Mouse (Mus musculus): Measurements from ENCODE around the gene Aig1. TPM values are rescaled to one million over a fixed set of nuclear protein-coding genes. Genes with fewer than 3 reads are reported as not detected.

The Aig1 gene
- polyA plus RNA-seq, 1 experiment from 2014 or later = 30.7 TPM

DNA sequence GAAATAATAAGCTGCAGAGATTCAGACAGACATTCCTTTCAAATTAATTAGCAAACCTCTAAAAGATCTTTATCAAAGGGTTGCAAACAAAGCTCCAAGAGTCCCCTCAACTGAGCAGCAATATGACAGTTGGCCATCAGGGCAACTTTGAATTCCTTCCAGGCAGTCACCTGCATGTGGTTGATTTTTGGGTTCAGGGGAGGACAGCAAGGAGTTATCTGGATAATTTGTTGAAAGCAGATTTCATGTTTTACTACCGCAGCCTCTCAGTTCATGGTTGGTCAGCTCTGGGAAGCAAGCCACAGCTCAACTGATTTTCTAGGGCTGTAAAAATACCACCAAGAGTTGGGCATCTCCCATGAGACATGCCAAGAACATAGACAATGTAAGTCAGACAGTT lies 98.1 kb downstream of the Aig1 start:
- ATAC-seq (ENCODE audit: insufficient number of reproducible peaks, insufficient read depth, low FRiP score, low TSS enrichment, low read depth) = no peak

DNA sequence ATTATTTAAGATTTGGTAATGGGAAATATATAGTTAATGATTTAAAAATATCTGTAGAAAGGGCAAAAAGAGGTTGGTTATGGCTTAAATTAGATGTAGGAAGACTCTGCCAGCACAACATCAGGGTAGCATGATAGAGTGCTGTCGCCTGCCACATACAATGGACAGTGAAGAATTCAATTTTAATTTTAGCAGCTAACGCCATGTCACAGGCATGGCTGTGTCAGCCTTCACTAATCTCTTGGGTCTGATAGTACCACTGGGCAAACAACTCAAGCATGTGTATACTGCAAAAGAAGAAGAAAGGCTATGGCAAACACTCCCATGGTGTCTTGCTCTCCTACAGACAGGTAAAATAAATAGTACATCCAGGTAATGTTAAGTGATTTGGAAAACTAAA lies 99.0 kb downstream of the Aig1 start:
- H3K4me1 ChIP-seq = 0 out of 2 replicates have a peak, but pooled peaks cover 9% of the 10 kb centered on the region
- no peaks in the 10 kb centered on the region for H3K9me3 ChIP-seq
- no peak overlapping the region for H3K9ac ChIP-seq
- 95% methylated on average over 2 of the region's 2 CpGs for WGBS
- no peaks in the 10 kb centered on the region for H3K27me3 ChIP-seq
- H3K36me3 ChIP-seq = no peaks in the 10 kb centered on the region
- H3K4me2 ChIP-seq = no peak overlapping the region
- no peak overlapping the region for H3K27ac ChIP-seq
- no peak overlapping the region for H3K4me3 ChIP-seq
- no peak for ATAC-seq (ENCODE audit: insufficient number of reproducible peaks, insufficient read depth, low FRiP score, low TSS enrichment, low read depth)

More for the DNA sequence above, 98.1 kb downstream of the Aig1 start:
- H3K9me3 ChIP-seq = no peaks in the 10 kb centered on the region
- 0 out of 2 replicates have a peak, but pooled peaks cover 9% of the 10 kb centered on the region for H3K4me1 ChIP-seq
- WGBS = 59% methylated on average over 1 of the region's 1 CpGs
- H3K27ac ChIP-seq = no peak overlapping the region
- H3K9ac ChIP-seq = no peak overlapping the region
- no peak overlapping the region for H3K4me3 ChIP-seq
- no peaks in the 10 kb centered on the region for H3K27me3 ChIP-seq
- no peaks in the 10 kb centered on the region for H3K36me3 ChIP-seq
- no peak overlapping the region for H3K4me2 ChIP-seq

DNA sequence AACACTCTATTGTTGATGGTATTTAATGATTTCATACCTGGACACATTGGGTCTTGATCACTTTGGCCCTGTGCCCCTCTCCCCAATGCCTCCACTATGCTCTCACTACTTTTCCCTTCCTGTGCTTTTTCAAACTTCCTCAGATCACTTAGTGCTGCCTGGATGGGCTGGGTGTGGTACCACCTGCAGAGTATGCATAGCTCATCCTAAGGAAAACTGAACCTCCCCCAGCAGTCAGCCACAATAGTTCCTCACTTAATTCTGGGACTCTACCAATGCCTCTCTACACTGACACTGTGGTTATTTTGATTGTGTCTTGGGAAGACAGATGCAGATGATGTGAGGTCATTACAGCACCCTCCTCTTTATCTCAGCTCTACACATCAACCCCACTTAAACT lies 99.9 kb downstream of the Aig1 start:
- H3K4me2 ChIP-seq = no peak overlapping the region
- H3K27ac ChIP-seq = no peak overlapping the region
- H3K4me1 ChIP-seq = 0 out of 2 replicates have a peak, but pooled peaks cover 9% of the 10 kb centered on the region
- no peak overlapping the region for H3K9ac ChIP-seq
- ATAC-seq (ENCODE audit: insufficient number of reproducible peaks, insufficient read depth, low FRiP score, low TSS enrichment, low read depth) = no peak
- H3K4me3 ChIP-seq = no peak overlapping the region
- H3K27me3 ChIP-seq = no peaks in the 10 kb centered on the region
- no peaks in the 10 kb centered on the region for H3K36me3 ChIP-seq
- no peaks in the 10 kb centered on the region for H3K9me3 ChIP-seq

DNA sequence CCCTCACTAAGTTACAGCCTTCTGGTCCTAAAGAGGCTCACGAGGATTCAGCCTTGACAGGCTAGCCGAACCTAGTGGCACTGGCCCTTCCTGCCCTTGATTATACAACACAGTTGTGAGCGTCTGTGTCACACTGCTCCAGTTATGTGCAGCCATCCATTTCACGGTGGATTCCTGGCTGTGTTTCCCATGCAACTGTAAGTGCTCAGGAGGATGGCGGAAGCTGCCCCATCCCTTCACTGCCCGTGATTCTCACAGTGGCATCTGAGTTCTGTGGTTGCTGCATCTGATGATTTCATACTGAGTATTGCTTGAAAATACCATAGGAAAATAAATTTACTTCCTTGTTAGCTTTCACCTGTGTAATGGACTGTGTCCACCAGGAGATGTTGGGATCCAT lies 101.7 kb downstream of the Aig1 start:
- Histone ChIP-seq H3K27ac (no peak overlapping the region), H3K9ac (no peak overlapping the region), H3K36me3 (no peaks in the 10 kb centered on the region), H3K4me2 (no peak overlapping the region), H3K9me3 (no peaks in the 10 kb centered on the region), H3K27me3 (no peaks in the 10 kb centered on the region), H3K4me1 (0 out of 2 replicates have a peak, but pooled peaks cover 9% of the 10 kb centered on the region), H3K4me3 (no peak overlapping the region)
- no peak for ATAC-seq (ENCODE audit: insufficient number of reproducible peaks, insufficient read depth, low FRiP score, low TSS enrichment, low read depth)
- 75% methylated on average over 6 of the region's 6 CpGs for WGBS

DNA sequence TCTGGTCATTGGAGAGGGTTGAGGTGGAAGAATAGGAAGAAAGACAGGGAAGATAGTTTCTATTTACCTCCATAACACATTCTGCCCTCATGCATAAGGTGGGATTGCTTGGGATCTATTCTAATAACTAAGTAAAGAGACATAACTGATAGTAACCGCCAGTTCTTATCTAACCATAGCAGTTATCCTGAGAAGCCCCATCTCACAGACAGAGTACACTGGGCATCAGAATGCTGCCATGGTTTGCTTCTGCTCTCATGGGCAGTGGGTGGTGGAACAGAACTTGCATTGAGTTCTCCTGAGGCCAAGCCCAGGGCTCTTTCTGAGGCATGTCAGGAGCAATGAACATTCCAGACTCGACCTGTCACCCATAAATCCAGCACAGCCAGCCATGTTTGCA lies 105.6 kb downstream of the Aig1 start:
- Histone ChIP-seq H3K9ac (no peak overlapping the region), H3K4me3 (no peak overlapping the region), H3K27me3 (no peaks in the 10 kb centered on the region), H3K9me3 (no peaks in the 10 kb centered on the region), H3K27ac (no peak overlapping the region), H3K4me1 (no peaks in the 10 kb centered on the region), H3K36me3 (no peaks in the 10 kb centered on the region), H3K4me2 (no peak overlapping the region)
- no peak for ATAC-seq (ENCODE audit: insufficient number of reproducible peaks, insufficient read depth, low FRiP score, low TSS enrichment, low read depth)
- 72% methylated on average over 2 of the region's 2 CpGs for WGBS

DNA sequence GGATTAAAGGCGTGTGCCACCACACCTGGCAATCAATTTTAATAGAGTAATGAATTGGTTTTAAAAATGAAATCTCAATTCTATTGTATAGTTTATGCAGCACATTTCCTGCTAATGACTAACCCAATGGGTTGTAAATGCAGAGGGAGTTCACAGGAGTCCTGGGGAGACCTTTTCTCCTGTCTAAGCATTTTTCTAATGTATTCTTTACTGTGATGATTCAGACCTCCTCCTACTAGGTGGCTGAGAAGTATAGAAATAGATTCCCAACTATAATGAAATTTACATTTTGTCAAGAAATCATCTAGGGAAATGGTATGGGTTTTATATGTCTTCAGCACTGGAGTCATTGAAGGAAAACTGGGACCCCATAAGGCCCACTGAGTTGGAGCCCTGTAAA lies 114.1 kb downstream of the Aig1 start:
- no peak for ATAC-seq (ENCODE audit: insufficient number of reproducible peaks, insufficient read depth, low FRiP score, low TSS enrichment, low read depth)
- Histone ChIP-seq H3K27me3 (no peaks in the 10 kb centered on the region), H3K9ac (no peak overlapping the region), H3K27ac (no peak overlapping the region), H3K4me3 (no peak overlapping the region), H3K4me1 (no peaks in the 10 kb centered on the region), H3K4me2 (no peak overlapping the region), H3K9me3 (no peaks in the 10 kb centered on the region), H3K36me3 (no peaks in the 10 kb centered on the region)
- WGBS = 97% methylated on average over 1 of the region's 1 CpGs

DNA sequence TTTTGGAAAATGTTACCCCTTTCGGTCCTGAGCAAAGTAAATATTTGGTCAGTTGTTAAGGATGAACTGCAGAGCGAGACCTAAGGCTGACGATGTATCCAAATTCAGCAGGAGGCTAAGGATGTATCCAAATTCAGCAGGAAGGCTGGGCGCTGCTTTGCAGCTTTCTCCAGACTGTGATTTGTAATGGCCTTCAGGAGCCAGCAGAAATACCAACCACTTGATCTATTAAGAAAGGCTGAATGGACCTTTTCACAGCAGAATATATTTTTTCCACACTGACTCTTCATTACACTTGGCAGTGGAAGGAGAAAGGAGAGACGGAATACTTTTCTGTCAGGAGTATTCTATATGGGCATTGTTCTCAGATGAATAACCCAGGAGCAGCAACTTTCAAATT lies 115.0 kb downstream of the Aig1 start:
- H3K27ac ChIP-seq = no peak overlapping the region

DNA sequence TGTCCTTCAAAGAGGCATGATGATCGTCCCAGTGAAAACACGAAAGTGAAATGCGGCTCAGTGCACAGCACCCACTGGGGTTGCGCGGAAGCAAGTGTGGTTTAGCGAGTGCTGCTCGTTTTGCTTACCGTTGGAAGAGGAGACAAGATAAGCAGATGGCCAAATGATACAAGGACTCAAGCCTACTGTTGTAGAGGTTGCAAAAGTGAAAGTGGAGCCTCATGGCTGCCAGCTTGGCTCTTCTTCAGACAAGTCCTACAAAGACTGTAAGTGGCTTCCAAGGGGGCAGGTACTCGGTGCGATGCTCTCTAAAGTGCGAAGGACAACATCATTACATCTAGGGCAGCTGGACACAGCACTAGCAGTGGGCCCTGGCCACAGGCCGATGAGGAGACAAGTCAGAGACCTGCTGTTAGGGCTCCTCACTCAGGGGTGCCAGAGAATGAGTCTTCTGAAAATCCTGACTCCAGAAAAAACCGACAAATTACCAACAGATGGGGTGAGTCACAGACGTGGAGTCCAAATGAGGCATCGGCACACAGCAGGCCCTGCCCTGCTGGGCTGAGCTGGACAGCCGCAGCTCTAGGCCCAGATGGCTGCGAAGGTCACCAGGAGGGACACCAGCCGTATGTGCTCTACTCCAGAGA lies 129.2 kb downstream of the Aig1 start:
- Histone ChIP-seq H3K4me2 (no peak overlapping the region), H3K4me3 (no peak overlapping the region), H3K27ac (no peak overlapping the region), H3K9ac (no peak overlapping the region), H3K27me3 (no peaks in the 10 kb centered on the region), H3K4me1 (peaks cover 7% of the 10 kb centered on the region; the same call in 1 of the 2 replicates), H3K36me3 (no peaks in the 10 kb centered on the region), H3K9me3 (no peaks in the 10 kb centered on the region)
- 78% methylated on average over 18 of the region's 18 CpGs for WGBS
- no peak for ATAC-seq (ENCODE audit: insufficient number of reproducible peaks, insufficient read depth, low FRiP score, low TSS enrichment, low read depth)

More for the DNA sequence above, 115.0 kb downstream of the Aig1 start:
- no peak for ATAC-seq (ENCODE audit: insufficient number of reproducible peaks, insufficient read depth, low FRiP score, low TSS enrichment, low read depth)
- Histone ChIP-seq H3K9ac (no peak overlapping the region), H3K9me3 (no peaks in the 10 kb centered on the region), H3K4me3 (no peak overlapping the region), H3K27me3 (no peaks in the 10 kb centered on the region), H3K4me1 (no peaks in the 10 kb centered on the region), H3K4me2 (no peak overlapping the region), H3K36me3 (no peaks in the 10 kb centered on the region)
- WGBS = 85% methylated on average over 5 of the region's 5 CpGs

DNA sequence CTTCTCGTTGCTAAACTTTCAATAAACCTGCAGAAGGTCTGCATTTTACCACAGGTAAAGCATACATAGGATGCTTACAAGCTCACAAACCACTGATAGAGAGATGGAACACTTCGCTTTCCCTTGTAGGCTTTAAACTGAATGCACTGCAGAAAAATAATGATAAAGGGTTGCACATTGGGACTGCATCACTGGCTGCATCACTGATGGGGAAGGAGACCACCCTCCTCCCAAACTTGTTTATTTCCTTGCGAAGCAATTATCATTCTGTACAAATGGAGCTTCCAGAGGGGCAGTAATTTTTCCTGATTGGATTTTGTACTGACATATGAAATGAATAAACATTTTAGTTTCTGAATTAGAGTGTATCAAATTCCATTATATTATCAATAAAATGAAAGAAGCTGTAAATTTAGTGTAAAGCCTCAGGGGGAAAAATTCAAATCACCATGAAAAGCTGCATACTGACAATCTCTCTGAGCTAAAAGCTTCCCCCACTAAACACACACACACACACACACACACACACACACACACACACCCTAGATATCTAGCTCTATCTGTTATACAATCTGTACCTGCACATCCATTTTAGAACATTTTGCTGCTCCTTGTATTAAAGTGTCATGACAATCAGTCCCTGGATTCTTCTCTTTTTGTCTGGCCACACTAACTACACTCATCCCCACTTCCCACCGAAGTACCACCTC lies 138.6 kb downstream of the Aig1 start:
- Histone ChIP-seq H3K4me3 (no peak overlapping the region), H3K9ac (no peak overlapping the region), H3K27ac (no peak overlapping the region), H3K36me3 (no peaks in the 10 kb centered on the region), H3K4me1 (peaks cover 8% of the 10 kb centered on the region), H3K27me3 (no peaks in the 10 kb centered on the region), H3K4me2 (no peak overlapping the region), H3K9me3 (no peaks in the 10 kb centered on the region)
- 84% methylated on average over 4 of the region's 4 CpGs for WGBS
- ATAC-seq (ENCODE audit: insufficient number of reproducible peaks, insufficient read depth, low FRiP score, low TSS enrichment, low read depth) = no peak

DNA sequence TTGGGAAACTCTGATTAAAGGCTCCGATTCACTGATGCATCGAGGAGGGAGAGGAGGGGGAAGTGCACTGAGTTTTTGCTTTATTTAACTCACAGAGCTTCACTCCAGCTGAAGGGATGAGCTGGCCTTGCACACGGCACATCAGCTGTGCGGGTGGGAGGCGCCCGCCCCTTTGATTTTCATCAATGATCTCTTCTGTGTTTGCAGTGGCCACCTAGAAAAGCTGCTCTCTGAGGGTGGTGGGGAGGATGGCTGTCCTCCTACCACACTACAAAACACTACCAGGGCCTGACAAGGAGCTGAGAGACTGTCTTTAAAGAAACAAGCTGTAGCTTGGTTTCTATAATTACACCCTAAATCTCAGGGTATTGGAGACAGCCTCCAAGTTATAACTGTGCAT lies 141.1 kb downstream of the Aig1 start:
- WGBS = 55% methylated on average over 6 of the region's 6 CpGs
- Histone ChIP-seq H3K27ac (no peak overlapping the region), H3K4me2 (no peak overlapping the region), H3K9ac (no peak overlapping the region), H3K27me3 (no peaks in the 10 kb centered on the region), H3K4me1 (peaks cover 8% of the 10 kb centered on the region), H3K9me3 (no peaks in the 10 kb centered on the region), H3K36me3 (no peaks in the 10 kb centered on the region), H3K4me3 (no peak overlapping the region)
- ATAC-seq (ENCODE audit: insufficient number of reproducible peaks, insufficient read depth, low FRiP score, low TSS enrichment, low read depth) = no peak

DNA sequence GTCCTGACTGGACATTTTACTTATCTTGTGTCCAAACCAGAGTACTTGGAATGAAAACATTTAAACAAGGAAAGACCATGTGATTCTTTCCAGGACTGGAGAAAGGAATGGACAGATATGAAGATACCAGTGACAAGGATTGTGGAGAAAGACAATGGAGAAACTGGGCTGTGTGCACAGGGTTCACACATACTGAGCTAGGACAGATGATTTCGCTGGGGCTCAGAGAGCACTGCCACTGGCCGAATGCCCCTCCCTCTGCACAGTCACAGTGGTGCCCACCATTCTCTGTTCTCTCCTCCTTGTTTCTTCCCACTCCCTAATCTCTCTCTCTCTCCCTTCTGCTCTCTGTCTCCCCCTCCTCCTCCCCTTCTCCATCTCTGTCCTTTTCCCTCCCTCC lies 142.6 kb downstream of the Aig1 start:
- peaks cover 8% of the 10 kb centered on the region for H3K4me1 ChIP-seq
- no peaks in the 10 kb centered on the region for H3K27me3 ChIP-seq
- no peak overlapping the region for H3K9ac ChIP-seq
- H3K4me2 ChIP-seq = no peak overlapping the region
- ATAC-seq (ENCODE audit: insufficient number of reproducible peaks, insufficient read depth, low FRiP score, low TSS enrichment, low read depth) = no peak
- 82% methylated on average over 2 of the region's 2 CpGs for WGBS
- H3K36me3 ChIP-seq = peaks cover 4% of the 10 kb centered on the region; the same call in 1 of the 2 replicates
- H3K4me3 ChIP-seq = no peak overlapping the region
- no peaks in the 10 kb centered on the region for H3K9me3 ChIP-seq
- no peak overlapping the region for H3K27ac ChIP-seq

DNA sequence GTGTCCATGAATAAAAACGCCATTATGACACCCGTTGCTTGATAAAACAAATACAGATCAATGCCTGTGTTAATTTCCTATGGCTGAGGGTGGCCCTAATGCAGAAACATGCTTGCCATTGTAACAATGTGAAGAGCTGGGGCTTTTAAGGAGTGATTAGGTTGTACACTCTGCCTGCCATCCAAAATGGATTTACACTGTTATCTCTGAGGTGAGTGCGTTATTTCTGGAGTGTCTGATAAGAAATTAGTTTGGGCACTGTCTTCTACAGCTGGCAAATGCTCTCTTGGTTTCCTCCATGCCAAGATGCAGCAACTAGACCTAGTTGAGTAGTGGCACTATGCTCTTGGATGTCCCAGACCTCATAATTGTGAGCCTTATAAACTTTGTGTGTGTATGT lies 143.5 kb downstream of the Aig1 start:
- Histone ChIP-seq H3K27ac (no peak overlapping the region), H3K4me3 (no peak overlapping the region), H3K27me3 (no peaks in the 10 kb centered on the region), H3K36me3 (peaks cover 4% of the 10 kb centered on the region; the same call in 1 of the 2 replicates), H3K4me2 (no peak overlapping the region), H3K9me3 (no peaks in the 10 kb centered on the region), H3K9ac (no peak overlapping the region), H3K4me1 (peaks cover 8% of the 10 kb centered on the region)
- no peak for ATAC-seq (ENCODE audit: insufficient number of reproducible peaks, insufficient read depth, low FRiP score, low TSS enrichment, low read depth)
- 89% methylated on average over 3 of the region's 3 CpGs for WGBS
